Mouse (Mus musculus): ENCODE results near the gene Git2. TPM values are rescaled to one million over a fixed set of nuclear protein-coding genes. Genes with fewer than 3 reads are reported as not detected.

Gene Git2
- polyA plus RNA-seq, 1 experiment from 2014 or later = 49.3 TPM

GRCm38 (mm10) chr5:114795653-114796052 lies 20.3 kb upstream of the Git2 start:
- Histone ChIP-seq H3K4me2 (no peak overlapping the region), H3K9me3 (no peaks in the 10 kb centered on the region), H3K4me1 (peaks cover 51% of the 10 kb centered on the region), H3K27ac (no peak overlapping the region), H3K27me3 (no peaks in the 10 kb centered on the region), H3K9ac (no peak overlapping the region), H3K4me3 (no peak overlapping the region), H3K36me3 (peaks cover 49% of the 10 kb centered on the region)
- ATAC-seq (ENCODE audit: borderline replicate concordance, extremely low read depth, low FRiP score, low TSS enrichment) = no peak
- WGBS = 63% methylated on average over 9 of the region's 9 CpGs

- Histone ChIP-seq H3K36me3 (peaks cover 51% of the 10 kb centered on the region), H3K4me1 (peaks cover 51% of the 10 kb centered on the region), H3K4me3 (no peak overlapping the region), H3K9ac (no peak overlapping the region), H3K4me2 (no peak overlapping the region), H3K27me3 (no peaks in the 10 kb centered on the region), H3K9me3 (no peaks in the 10 kb centered on the region), H3K27ac (no peak overlapping the region)
- ATAC-seq (ENCODE audit: borderline replicate concordance, extremely low read depth, low FRiP score, low TSS enrichment) = no peak
- 37% methylated on average over 9 of the region's 9 CpGs for WGBS
Observed at GRCm38 (mm10) chr5:114795231-114795630, 19.9 kb upstream of the Git2 start.

- 62% methylated on average over 4 of the region's 4 CpGs for WGBS
- no peaks in the 10 kb centered on the region for H3K9me3 ChIP-seq
- H3K4me1 ChIP-seq = peaks cover 51% of the 10 kb centered on the region
- no peak for ATAC-seq (ENCODE audit: borderline replicate concordance, extremely low read depth, low FRiP score, low TSS enrichment)
- H3K4me3 ChIP-seq = no peak overlapping the region
- H3K4me2 ChIP-seq = no peak overlapping the region
- H3K27ac ChIP-seq = peak overlapping the region; percentile 75; the same call in 1 of the 2 replicates
- H3K36me3 ChIP-seq = peaks cover 53% of the 10 kb centered on the region
- no peaks in the 10 kb centered on the region for H3K27me3 ChIP-seq
- no peak overlapping the region for H3K9ac ChIP-seq
Observed at GRCm38 (mm10) chr5:114794609-114795008, 19.3 kb upstream of the Git2 start.

- Histone ChIP-seq H3K4me2 (no peak overlapping the region), H3K27ac (peak overlapping the region; percentile 67), H3K36me3 (peaks cover 55% of the 10 kb centered on the region), H3K9ac (no peak overlapping the region), H3K9me3 (no peaks in the 10 kb centered on the region), H3K4me3 (no peak overlapping the region), H3K27me3 (no peaks in the 10 kb centered on the region), H3K4me1 (peaks cover 51% of the 10 kb centered on the region)
- peak; percentile 84 for ATAC-seq (ENCODE audit: borderline replicate concordance, extremely low read depth, low FRiP score, low TSS enrichment)
- WGBS = 33% methylated on average over 7 of the region's 7 CpGs
Observed at GRCm38 (mm10) chr5:114793317-114793716, 18.0 kb upstream of the Git2 start.

GRCm38 (mm10) chr5:114785196-114785595 lies 9.9 kb upstream of the Git2 start:
- ATAC-seq (ENCODE audit: borderline replicate concordance, extremely low read depth, low FRiP score, low TSS enrichment) = 0 out of 2 replicates have a peak, but pooled peaks have one; percentile 2
- Histone ChIP-seq H3K36me3 (peaks cover 36% of the 10 kb centered on the region; the same call in 1 of the 2 replicates), H3K9ac (no peak overlapping the region), H3K4me2 (peak overlapping the region; percentile 31; the same call in 1 of the 2 replicates), H3K27ac (peak overlapping the region; percentile 89), H3K27me3 (no peaks in the 10 kb centered on the region), H3K4me3 (no peak overlapping the region), H3K9me3 (no peaks in the 10 kb centered on the region), H3K4me1 (peaks cover 43% of the 10 kb centered on the region)
- WGBS = 63% methylated on average over 5 of the region's 5 CpGs

GRCm38 (mm10) chr5:114784622-114785165 lies 9.4 kb upstream of the Git2 start:
- H3K4me2 ChIP-seq = peak overlapping the region; percentile 31; the same call in 1 of the 2 replicates
- peak; percentile 69 for ATAC-seq (ENCODE audit: borderline replicate concordance, extremely low read depth, low FRiP score, low TSS enrichment)

GRCm38 (mm10) chr5:114783405-114784163 lies 8.3 kb upstream of the Git2 start:
- 67% methylated on average over 12 of the region's 12 CpGs for WGBS

More at GRCm38 (mm10) chr5:114784622-114785165, 9.4 kb upstream of the Git2 start:
- Histone ChIP-seq H3K36me3 (peaks cover 33% of the 10 kb centered on the region; the same call in 1 of the 2 replicates), H3K9ac (no peak overlapping the region), H3K27me3 (no peaks in the 10 kb centered on the region), H3K4me1 (peaks cover 46% of the 10 kb centered on the region), H3K4me3 (no peak overlapping the region), H3K9me3 (no peaks in the 10 kb centered on the region), H3K27ac (peak overlapping the region; percentile 89)
- 27% methylated on average over 16 of the region's 16 CpGs for WGBS

GRCm38 (mm10) chr5:114782991-114783390 lies 7.7 kb upstream of the Git2 start:
- no peaks in the 10 kb centered on the region for H3K9me3 ChIP-seq
- no peak overlapping the region for H3K4me2 ChIP-seq
- H3K4me1 ChIP-seq = peaks cover 54% of the 10 kb centered on the region
- 54% methylated on average over 9 of the region's 9 CpGs for WGBS
- H3K9ac ChIP-seq = no peak overlapping the region
- no peaks in the 10 kb centered on the region for H3K27me3 ChIP-seq
- ATAC-seq (ENCODE audit: borderline replicate concordance, extremely low read depth, low FRiP score, low TSS enrichment) = no peak
- H3K4me3 ChIP-seq = no peak overlapping the region
- peak overlapping the region; percentile 57 for H3K27ac ChIP-seq
- H3K36me3 ChIP-seq = peaks cover 16% of the 10 kb centered on the region; the same call in 1 of the 2 replicates

More at GRCm38 (mm10) chr5:114783405-114784163, 8.3 kb upstream of the Git2 start:
- peak overlapping the region; percentile 57 for H3K27ac ChIP-seq
- peaks cover 22% of the 10 kb centered on the region; the same call in 1 of the 2 replicates for H3K36me3 ChIP-seq
- H3K4me3 ChIP-seq = no peak overlapping the region
- no peak overlapping the region for H3K9ac ChIP-seq
- peak; percentile 70 for ATAC-seq (ENCODE audit: borderline replicate concordance, extremely low read depth, low FRiP score, low TSS enrichment)
- no peaks in the 10 kb centered on the region for H3K27me3 ChIP-seq
- H3K4me1 ChIP-seq = peaks cover 50% of the 10 kb centered on the region
- no peak overlapping the region for H3K4me2 ChIP-seq
- no peaks in the 10 kb centered on the region for H3K9me3 ChIP-seq

GRCm38 (mm10) chr5:114780912-114781311 lies 5.6 kb upstream of the Git2 start:
- Histone ChIP-seq H3K9ac (no peak overlapping the region), H3K36me3 (no peaks in the 10 kb centered on the region), H3K4me2 (no peak overlapping the region), H3K4me3 (no peak overlapping the region), H3K9me3 (no peaks in the 10 kb centered on the region), H3K27ac (no peak overlapping the region), H3K27me3 (no peaks in the 10 kb centered on the region), H3K4me1 (peaks cover 63% of the 10 kb centered on the region)
- ATAC-seq (ENCODE audit: borderline replicate concordance, extremely low read depth, low FRiP score, low TSS enrichment) = no peak
- WGBS = 81% methylated on average over 7 of the region's 7 CpGs

- Histone ChIP-seq H3K4me3 (no peak overlapping the region), H3K4me2 (no peak overlapping the region), H3K9ac (no peak overlapping the region), H3K27ac (no peak overlapping the region), H3K27me3 (no peaks in the 10 kb centered on the region), H3K9me3 (no peaks in the 10 kb centered on the region), H3K36me3 (no peaks in the 10 kb centered on the region), H3K4me1 (peaks cover 61% of the 10 kb centered on the region)
- no peak for ATAC-seq (ENCODE audit: borderline replicate concordance, extremely low read depth, low FRiP score, low TSS enrichment)
- WGBS = 49% methylated on average over 7 of the region's 7 CpGs
Observed at GRCm38 (mm10) chr5:114779956-114780489, 4.7 kb upstream of the Git2 start.

GRCm38 (mm10) chr5:114776174-114776573 lies 857 bp upstream of the Git2 start:
- Histone ChIP-seq H3K36me3 (no peaks in the 10 kb centered on the region), H3K4me2 (peak overlapping the region; percentile 79), H3K9ac (peak overlapping the region; percentile 91; the same call in 1 of the 2 replicates), H3K4me3 (peak overlapping the region; percentile 98), H3K27ac (no peak overlapping the region), H3K27me3 (no peaks in the 10 kb centered on the region), H3K4me1 (peaks cover 38% of the 10 kb centered on the region), H3K9me3 (no peaks in the 10 kb centered on the region)
- no peak for ATAC-seq (ENCODE audit: borderline replicate concordance, extremely low read depth, low FRiP score, low TSS enrichment)
- 70% methylated on average over 7 of the region's 7 CpGs for WGBS
